Mouse (Mus musculus): Measurements from ENCODE around the gene Asf1b.
"Not testable (repeated sequence)": the region's sequence is repeated elsewhere in the genome, so short reads cannot be mapped to it uniquely, and the experiment has no call there.

Asf1b gene

GRCm38 (mm10) chr8:83996567-83997505, 41.5 kb downstream of the Asf1b start:
- DNase-seq (ENCODE audit: low spot score) = peak; percentile 79

- peak; percentile 66 for DNase-seq (ENCODE audit: low spot score)
Observed at GRCm38 (mm10) chr8:83997511-83998141, 42.3 kb downstream of the Asf1b start, which contains the start of gene Samd1. Samd1 (plus strand) TSS chr8:83997672.

- DNase-seq (ENCODE audit: low spot score) = peak; percentile 78
Observed at GRCm38 (mm10) chr8:83998231-83999056, 43.1 kb downstream of the Asf1b start.

- DNase-seq (ENCODE audit: low spot score) = no peak
Observed at GRCm38 (mm10) chr8:83999057-83999705, 43.9 kb downstream of the Asf1b start.

GRCm38 (mm10) chr8:83999825-84000224, 44.5 kb downstream of the Asf1b start:
- no peak for DNase-seq (ENCODE audit: low spot score)

GRCm38 (mm10) chr8:84001281-84002000, 46.1 kb downstream of the Asf1b start, which contains the start of gene 1700067K01Rik:
1700067K01Rik (plus strand) TSS chr8:84001502.
- DNase-seq (ENCODE audit: low spot score) = no peak

GRCm38 (mm10) chr8:84002957-84003611, 47.8 kb downstream of the Asf1b start:
- DNase-seq (ENCODE audit: low spot score) = no peak

- no peak for DNase-seq (ENCODE audit: low spot score)
Observed at GRCm38 (mm10) chr8:84003612-84004246, 48.4 kb downstream of the Asf1b start.

- peak; percentile 93 for DNase-seq (ENCODE audit: low spot score)
Observed at GRCm38 (mm10) chr8:84004533-84005201, 49.4 kb downstream of the Asf1b start.

- not testable (repeated sequence) for DNase-seq (ENCODE audit: low spot score)
Observed at GRCm38 (mm10) chr8:84005502-84005901, 50.2 kb downstream of the Asf1b start.

GRCm38 (mm10) chr8:84008362-84008761, 53.1 kb downstream of the Asf1b start:
- DNase-seq (ENCODE audit: low spot score) = peak; percentile 63

GRCm38 (mm10) chr8:84009876-84010275, 54.6 kb downstream of the Asf1b start:
- peak; percentile 87 for DNase-seq (ENCODE audit: low spot score)

- peak; percentile 83 for DNase-seq (ENCODE audit: low spot score)
Observed at GRCm38 (mm10) chr8:84010625-84011611, 55.6 kb downstream of the Asf1b start.

GRCm38 (mm10) chr8:84011705-84012498, 56.6 kb downstream of the Asf1b start, which contains the start of gene 2210011C24Rik:
2210011C24Rik (minus strand) TSS chr8:84012171.
- peak; percentile 31 for DNase-seq (ENCODE audit: low spot score)

- DNase-seq (ENCODE audit: low spot score) = peak; percentile 37
Observed at GRCm38 (mm10) chr8:84012499-84013165, 57.3 kb downstream of the Asf1b start.

- no peak for DNase-seq (ENCODE audit: low spot score)
Observed at GRCm38 (mm10) chr8:84015833-84016232, 60.5 kb downstream of the Asf1b start.

All from retina, embryonic 14.5 days (tissue).